Mouse (Mus musculus) ES-E14 (cell line): ENCODE measurements around the gene Ksr1.

Experiments used
- CHD2 ChIP-seq: IDR thresholded peaks from 2 replicates; pipeline ENCODE4 v1.6.1; 2014; ENCODE audit warnings: mild to moderate bottlenecking, low read depth, low read length, inconsistent platforms
- HCFC1 ChIP-seq: IDR thresholded peaks from 2 replicates; pipeline ENCODE4 v1.6.1; 2012; ENCODE audit warnings: low read length, inconsistent platforms, borderline replicate concordance; ENCODE audit not compliant: insufficient read depth

DNA sequence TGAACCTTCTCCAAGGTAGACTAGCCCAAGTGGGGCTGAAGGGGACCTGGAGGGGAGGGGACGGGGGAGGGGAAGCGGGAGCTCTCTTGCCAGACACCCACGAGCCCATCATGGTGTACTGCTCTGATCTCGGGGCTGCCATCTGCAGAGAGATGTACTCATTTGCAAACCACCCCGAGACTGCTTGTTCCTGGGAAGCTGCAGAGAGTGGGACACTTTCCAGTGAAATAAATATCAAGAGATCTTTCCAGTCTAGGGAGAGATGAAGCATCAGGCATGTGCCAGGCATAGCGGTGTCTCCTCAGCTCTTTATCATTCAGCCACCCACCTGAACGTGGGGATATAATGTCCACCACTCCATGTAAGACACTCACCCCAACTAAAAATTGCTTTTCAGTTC is 25.8 kb upstream of the Ksr1 start:
- TF ChIP-seq HCFC1: no peak
- no peak for TF ChIP-seq CHD2
